Mouse (Mus musculus) cerebellum, adult 9-11 months (tissue): Measurements from ENCODE around the gene 2010111I01Rik.
"Not testable (repeated sequence)": the region's sequence is repeated elsewhere in the genome, so short reads cannot be mapped to it uniquely, and the experiment has no call there.

ENCODE experiments used
- DNase-seq: peaks from one replicate; pipeline ENCODE4 v3.0.0; 2022

2010111I01Rik gene

GRCm38 (mm10) chr13:63083139-63083538 is 118.4 kb downstream of the 2010111I01Rik start:
- not testable (repeated sequence) for DNase-seq

- DNase-seq = no peak
Measured at GRCm38 (mm10) chr13:63083663-63084062, 119.0 kb downstream of the 2010111I01Rik start.

DNA sequence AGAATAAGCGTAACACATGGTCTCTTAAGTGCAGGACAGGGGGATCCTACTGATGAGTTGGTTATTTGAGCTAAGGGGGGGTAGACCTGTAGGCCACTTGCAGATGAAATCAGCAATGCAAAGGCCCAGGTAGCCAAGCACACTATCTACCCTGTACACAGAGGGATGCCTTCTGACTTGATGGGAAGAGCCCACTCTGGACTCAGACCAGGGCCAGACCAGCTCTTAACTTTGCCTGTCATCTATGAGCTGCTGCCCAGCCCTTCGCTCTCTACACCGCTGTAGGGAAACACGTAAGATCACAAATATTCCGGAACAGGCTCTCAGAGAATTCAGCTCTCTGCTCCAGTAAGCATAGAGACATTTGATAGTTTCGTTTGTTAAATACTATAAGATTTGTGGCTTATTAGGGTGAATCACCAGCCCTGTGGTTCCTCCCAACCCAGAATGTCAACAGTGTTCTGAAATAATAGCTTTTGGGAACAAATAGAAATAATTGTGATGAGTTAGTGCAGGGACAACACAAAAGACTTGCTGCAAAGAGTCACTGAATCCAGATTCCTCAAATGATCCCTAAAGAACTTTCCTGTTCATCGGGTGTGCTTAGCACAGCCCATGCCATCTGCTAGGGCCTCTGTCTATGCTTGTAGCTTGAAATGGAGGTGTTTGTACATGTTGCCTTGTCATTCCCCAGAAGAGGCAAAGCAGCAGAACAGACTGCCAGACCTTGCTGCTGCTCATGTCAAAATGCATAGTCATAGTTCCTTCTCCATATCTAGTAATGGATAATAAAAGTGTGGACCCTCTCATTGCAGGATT is 123.4 kb downstream of the 2010111I01Rik start:
- DNase-seq = no peak

DNA sequence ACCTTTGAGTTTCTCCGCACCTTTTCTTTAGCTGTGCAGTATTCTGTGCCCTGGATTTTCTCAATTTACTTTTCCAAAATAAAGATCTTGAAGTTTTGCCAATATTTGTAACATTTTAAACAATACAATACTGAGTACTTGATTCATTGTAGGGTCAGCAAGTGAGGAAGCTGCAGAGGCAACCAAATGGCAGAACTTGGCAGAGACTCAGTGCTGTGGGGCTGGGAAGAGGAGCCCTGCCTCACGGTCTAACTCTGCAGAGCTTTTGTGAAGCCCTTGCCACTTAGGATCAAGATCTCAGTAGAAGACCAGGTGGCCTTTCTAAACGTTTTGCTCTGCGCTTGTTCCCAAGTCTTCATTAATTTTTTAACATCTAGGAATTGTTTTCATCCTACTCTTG is 124.8 kb downstream of the 2010111I01Rik start:
- DNase-seq = no peak

DNA sequence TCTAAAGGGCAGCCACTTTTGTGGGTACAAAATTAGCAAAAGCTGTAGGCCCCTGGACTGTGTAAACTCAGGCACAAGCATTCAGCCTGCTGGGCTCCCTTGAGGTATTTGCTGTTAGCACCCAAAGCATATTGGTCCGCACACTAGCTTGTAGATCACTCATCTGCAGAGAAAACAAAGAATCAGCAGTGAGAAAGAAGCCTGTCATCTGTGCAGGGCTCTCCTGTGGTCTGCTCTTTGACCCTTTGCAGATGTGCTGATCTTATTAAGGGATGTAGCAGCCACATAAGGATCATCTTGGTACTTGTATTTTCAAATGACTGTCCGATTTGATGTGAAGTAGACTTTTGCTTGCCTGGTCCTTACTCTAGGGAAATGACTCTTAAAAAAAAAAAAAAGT is 126.6 kb downstream of the 2010111I01Rik start:
- no peak for DNase-seq

- no peak for DNase-seq
Measured at GRCm38 (mm10) chr13:63092299-63092698, 127.6 kb downstream of the 2010111I01Rik start.

GRCm38 (mm10) chr13:63092874-63093273 is 128.2 kb downstream of the 2010111I01Rik start:
- no peak for DNase-seq

DNA sequence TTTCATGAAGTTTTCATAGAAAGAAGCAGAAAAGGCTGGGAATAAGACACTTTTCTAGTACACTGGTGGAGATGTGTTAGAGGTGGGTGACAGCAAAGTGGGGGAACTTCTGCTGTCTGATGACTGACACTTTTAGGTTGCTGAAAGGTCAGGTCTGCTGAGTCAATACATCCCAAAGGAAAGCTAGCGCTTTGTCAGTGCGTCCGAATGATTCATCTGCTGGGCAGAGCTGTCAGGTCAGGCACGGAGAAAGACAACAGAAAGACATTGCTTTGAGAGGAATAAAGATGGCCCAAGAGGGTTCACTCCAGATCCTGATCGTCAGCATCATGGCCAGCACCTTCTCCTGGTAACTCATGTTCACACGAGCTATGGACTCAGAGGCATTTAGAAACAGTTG is 128.9 kb downstream of the 2010111I01Rik start:
- DNase-seq = no peak

GRCm38 (mm10) chr13:63094317-63095131 is 129.8 kb downstream of the 2010111I01Rik start:
- DNase-seq = no peak

DNA sequence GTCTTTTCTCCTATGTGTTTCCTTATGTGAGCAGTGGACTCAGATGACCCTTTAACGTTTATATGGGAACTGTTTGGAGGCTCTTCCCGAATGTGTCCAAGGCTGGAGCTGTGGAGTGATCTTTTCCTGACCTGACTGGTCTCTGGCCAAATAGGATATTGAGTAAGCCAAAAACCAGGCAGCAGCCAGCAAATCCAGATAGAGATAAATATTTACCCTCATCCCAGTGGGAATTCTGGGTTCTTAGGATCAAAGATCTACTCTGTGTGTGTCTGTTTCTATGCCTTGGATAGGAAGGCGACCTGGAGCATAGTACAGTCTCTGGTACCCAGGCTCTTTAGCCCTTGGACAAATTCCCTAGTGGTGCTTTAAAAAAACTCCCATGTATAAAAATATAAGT is 132.1 kb downstream of the 2010111I01Rik start:
- DNase-seq = peak; percentile 33

DNA sequence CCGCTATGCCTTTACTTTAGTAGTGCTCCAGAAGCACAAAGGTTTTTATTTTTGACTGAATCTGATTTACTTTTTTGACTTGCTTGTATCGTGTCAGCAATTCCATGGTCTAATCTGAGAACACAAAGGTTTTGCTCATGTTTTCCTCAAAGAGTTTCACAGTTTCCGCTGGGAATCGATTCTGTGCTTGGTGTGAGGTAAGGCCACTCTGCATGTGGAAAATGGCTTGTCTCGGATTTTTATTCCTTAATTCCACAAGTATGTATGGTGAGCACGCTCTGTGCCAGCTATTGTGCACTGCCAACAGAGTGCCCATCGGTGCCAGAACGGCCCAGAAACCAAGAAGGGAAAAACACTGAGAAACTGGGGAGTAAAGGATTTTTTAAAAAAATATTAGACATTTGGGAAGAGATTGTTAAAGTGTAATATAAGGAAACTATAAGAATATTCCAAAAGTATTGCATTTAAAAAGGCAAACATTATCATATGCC is 132.8 kb downstream of the 2010111I01Rik start:
- DNase-seq = peak; percentile 44

GRCm38 (mm10) chr13:63101761-63102160 is 137.1 kb downstream of the 2010111I01Rik start:
- DNase-seq = no peak

- no peak for DNase-seq
Measured at GRCm38 (mm10) chr13:63102848-63103585, 138.3 kb downstream of the 2010111I01Rik start.

DNA sequence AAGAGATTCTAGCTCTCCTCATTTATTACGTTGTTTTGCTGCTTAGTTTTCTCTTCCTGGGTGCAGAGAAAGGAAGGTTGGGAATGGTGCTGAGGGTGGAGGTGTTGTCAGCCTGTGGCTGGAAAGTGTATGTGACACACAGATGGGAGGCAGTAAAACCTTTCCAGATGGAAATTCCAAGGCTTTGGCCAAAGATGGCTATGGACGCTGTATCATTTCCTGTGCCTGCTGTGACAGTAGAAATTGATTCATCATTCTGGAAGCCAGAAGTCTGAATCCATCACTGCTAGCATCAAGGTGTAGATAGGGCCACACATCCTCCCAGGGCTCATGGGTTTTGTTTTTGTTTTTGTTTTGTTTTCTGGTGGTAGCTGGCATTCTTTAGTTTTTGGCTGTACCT is 141.9 kb downstream of the 2010111I01Rik start:
- no peak for DNase-seq

DNA sequence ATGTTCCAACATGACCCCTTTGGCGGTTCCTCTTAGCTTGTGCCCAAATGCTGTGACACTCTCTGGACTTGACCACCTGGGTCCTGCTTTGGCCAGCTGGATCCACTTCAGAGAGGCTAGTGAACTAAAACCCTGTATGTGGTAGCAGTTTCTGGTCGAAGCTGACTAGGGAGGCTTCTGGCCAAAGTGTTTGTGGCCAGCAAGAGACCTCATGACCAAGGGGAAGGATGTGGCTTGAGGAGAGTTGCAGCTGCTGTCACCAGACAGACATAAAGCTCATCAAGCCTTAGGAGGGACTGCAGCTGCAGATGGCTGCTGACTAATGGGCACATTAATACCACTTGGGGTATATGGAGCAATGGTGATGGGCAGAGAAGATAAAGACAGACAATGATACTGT is 143.9 kb downstream of the 2010111I01Rik start:
- peak; percentile 22 for DNase-seq

DNA sequence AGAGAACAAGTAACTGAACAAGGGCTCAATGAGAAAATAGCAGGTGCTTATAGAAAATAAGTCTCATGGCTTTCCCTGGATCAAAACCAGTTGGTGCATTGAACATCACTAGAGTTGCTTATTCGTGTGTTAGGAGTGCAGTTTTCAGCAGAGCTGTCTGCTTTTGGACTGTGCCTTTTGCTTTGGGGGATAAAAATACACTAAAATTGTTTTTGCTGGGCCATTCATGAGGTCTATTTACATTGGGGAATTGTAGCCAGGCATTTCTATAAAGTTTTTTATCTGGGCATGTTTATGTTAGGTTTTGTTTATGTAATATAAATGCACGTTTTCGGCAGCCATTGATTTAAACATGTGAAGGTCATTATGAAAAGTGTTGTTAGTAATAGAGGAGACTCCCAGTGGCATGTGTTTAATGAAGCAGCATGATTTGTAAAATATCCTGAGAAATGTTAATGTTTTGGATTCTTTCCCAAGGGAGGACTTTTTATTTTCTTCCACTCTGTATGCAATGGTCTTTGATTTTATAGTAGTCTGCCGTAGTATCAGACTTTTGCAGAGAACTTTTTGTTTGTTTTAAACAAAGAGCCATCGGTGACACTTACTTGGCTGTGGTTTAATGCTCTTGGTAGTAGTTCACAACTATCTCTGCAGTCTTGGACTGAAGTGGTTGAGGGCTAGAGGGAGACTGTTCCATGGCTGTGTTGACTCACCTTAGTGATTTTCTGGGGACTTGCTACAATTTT is 146.8 kb downstream of the 2010111I01Rik start:
- DNase-seq = no peak

GRCm38 (mm10) chr13:63112043-63112597 is 147.4 kb downstream of the 2010111I01Rik start:
- DNase-seq = no peak

- DNase-seq = no peak
Measured at GRCm38 (mm10) chr13:63112598-63113372, 148.1 kb downstream of the 2010111I01Rik start.

DNA sequence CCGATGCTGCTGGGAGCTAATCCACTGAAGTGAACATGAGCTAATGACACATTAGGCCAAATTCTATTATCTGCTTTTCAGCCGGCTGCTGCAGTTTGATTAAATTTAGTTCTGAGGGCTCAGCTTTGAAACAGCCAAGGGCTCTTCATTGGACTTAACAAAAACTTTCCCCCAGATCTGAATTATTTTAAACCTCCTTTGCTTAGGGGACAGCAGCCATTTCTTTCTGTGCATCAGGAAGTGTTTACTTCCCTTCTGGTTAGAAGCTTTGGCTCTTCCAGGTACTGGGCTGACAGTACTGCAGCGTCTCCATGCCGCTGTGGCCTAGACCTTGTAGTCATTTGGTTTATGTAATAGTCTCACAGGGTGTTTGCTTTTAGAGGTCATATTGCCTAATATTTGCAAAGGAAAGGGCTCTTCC is 149.2 kb downstream of the 2010111I01Rik start:
- no peak for DNase-seq

DNA sequence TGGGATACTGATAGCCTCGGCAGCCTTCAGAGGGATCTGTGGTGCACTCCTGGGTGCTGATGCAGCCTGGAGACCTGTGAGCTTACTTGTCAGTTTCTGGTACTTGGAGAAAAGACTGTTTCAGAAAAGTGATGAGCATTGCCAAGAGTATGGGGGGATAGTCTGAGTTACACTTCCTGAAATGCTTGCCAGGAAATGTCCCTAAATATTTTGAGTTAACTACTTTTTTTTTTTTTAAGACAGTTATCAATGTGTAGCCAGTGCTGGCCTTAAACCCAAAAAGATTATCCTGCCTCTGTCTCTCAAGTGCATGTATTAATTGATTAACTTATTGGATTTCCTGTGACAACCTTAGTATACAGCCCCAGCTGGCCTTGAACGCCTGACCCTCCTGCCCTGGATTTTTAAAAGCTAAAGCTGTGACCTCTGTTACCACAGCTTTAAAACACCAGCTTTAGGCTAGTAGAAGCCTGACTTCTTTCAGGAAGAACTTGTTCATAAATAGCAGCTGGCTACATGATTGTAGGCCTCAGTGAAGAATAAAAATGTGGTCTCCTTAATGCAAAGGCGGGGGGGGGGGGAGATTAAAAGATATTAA is 150.6 kb downstream of the 2010111I01Rik start:
- DNase-seq = no peak
